Mouse (Mus musculus) right cerebral cortex, adult 2 months (tissue): ENCODE measurements around the gene Avil.

ENCODE experiments used
- DNase-seq, 2 experiments: peaks; one replicate each; pipeline ENCODE4 v3.0.0; 2021 to 2022; ENCODE audit warnings: low spot score in 2 of 2

The Avil gene

DNA sequence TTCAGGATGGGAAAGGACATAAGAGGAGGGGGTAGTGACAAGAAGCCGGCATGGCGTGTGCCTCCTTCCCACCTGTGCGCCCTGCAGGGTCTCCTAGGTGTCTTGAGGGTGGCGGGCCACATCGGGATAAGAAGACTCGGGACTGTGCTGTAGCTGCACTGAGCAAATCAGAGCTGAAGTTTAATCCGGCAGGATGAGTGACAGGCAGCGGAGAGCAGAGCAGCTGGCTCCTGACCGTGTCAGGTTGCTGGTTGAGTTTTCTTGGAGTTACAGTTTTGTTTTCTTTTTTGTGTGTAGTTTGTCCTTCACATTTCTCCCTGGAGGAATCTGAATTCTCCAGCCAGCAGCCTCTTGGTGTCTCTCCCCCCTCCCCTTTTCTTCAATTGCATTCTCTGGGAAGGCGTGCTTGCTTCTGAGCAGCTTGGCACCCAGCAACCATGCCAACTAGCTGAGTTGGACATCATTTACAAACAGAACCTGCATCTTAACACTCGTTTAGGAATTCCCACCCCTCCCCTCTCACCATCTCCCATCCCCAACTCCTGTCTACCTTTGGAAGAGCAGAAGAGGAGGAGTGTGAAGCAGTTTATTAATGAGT lies 19.5 kb upstream of the Avil start:
- no peak for DNase-seq

DNA sequence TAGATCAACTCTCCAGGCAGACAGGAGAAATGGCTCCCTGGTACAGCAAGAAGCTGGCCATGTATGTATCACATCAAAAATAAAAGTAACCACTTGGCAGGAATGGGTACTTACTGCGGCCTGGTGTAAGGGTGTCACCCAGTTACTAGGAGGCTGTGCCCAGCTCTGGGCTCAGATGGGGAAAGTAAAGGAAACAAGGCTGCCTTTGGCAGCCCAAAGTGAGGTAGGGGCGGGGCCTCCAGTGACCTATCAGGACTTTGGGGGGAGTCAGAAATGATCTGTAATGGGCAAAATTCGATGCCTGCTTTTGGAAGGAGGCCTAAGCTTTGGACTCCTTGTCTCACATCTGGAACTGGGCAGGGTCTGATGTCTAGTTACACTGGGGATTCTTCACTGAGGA lies 18.8 kb upstream of the Avil start:
- no peak for DNase-seq

DNA sequence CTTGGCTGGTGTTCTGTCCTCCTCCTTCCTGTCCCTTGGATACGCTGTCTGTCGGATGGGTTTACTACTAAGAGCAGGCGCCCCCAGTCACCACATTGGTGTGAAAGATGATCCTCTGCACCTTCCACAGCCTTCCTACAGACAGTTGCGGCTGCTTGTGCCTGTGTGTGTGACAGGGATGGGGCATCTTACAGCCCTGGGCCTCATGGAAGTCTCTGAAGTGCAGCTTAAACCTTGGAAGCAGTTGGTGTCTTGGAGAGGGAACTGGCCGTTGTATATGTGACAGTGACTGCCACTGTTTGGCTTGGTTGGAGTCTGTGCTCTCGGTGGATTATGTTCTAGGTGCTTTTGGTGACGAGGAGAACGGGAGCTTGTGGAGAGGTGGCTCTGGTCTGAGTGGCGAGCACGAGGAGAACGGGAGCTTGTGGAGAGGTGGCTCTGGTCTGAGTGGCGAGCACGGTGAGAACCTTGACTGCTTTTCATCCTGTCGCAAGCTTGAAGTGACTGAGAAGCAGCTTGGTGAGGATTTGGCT lies 17.2 kb upstream of the Avil start:
- no peak for DNase-seq

DNA sequence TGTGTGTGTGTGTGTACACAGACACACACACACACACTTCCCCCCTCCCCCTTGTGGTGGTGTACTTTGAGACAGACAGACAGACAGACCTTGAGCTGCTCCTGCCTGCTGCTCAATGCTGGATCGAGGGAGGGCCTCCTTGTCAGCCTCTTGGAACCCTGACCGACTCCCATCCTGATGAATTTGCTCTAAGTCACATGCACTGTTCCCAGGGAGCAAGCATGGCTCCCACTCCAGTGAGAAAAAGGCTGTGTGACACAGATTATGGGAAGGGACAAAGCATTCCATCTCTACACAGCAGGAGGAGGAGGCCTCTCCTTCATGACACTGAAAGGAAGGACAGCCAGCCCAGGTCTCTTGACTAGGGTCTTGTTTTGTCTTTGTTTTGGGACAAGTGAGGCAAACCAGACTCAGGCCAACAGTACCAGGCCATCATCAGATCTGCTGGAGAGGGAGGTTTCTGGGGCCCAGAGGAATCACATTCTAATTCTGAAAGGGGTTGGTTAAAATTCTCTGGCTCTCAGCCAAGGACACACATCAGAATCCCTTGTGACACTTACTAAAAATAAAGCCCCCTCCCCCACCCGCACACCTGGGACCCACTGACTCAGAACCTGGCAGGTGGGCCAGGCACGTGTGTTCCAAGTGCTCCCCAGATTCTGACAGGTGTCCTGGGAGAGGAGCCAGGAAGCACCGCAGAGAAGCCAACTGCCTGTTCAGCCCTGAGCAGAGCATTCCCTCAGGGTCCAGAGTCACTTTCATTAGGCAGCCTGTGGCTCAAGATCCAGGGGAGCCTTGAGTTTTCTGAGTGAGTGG lies 16.1 kb upstream of the Avil start:
- DNase-seq: no peak

DNA sequence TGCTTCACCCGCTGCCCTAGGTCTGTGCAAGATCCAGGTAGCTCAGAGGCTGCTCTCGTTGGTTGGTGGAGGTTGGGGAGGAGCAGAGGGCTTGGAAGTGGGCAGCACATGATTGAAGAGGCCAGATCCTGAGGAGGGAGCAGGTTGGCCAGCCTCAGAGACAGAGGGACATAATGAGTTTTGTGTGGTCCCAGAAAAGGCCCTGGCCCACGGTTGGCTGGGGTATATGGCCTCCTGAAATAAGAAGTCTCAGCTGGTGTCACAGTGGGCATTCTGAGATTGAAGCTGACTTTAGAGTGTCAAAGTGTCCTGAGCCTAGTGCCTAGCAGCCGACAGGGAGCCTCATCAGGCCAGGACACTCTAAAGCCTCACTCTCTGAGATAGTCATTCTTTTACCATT lies 15.4 kb upstream of the Avil start:
- DNase-seq: no peak

DNA sequence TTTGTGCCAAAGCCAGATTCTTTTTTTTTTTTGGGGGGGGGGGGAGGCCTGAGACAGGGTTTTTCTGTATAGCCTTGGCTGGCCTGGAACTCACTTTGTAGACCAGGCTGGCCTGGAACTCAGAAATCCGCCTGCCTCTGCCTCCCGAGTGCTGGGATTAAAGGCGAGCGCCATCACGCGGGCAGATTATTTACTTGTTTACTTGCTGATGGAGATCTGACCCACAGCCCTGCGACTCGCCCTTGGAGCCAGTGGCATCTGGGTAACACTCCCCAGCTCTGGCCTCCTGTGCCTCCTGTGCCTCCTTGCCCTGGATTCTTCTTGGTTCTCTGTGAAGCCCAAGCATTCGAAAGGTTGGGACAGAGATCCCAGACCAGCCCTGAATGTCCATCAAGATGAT lies 14.9 kb upstream of the Avil start:
- DNase-seq: no peak

DNA sequence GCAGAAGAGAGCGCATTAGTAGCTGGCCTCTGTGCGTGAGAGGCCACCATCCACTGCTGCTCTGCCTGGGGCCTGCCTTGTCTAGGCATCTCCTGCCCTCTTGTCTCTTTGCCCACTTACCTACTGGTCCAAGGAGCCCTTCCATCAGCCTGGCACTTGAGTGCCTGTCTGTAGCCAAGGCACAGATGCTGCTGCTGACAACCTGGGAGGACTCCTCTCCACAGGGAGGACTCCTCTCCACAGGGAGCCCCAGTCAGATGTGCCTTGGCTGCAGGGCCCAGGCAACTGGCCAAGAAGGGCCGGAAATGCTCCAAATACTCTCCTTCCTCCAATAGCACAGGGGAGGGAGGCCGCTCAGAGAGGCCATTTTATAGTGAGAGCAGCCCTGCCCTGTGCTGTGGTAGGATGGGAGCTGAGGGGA lies 14.0 kb upstream of the Avil start:
- peak; percentile 59 to 69 for DNase-seq

DNA sequence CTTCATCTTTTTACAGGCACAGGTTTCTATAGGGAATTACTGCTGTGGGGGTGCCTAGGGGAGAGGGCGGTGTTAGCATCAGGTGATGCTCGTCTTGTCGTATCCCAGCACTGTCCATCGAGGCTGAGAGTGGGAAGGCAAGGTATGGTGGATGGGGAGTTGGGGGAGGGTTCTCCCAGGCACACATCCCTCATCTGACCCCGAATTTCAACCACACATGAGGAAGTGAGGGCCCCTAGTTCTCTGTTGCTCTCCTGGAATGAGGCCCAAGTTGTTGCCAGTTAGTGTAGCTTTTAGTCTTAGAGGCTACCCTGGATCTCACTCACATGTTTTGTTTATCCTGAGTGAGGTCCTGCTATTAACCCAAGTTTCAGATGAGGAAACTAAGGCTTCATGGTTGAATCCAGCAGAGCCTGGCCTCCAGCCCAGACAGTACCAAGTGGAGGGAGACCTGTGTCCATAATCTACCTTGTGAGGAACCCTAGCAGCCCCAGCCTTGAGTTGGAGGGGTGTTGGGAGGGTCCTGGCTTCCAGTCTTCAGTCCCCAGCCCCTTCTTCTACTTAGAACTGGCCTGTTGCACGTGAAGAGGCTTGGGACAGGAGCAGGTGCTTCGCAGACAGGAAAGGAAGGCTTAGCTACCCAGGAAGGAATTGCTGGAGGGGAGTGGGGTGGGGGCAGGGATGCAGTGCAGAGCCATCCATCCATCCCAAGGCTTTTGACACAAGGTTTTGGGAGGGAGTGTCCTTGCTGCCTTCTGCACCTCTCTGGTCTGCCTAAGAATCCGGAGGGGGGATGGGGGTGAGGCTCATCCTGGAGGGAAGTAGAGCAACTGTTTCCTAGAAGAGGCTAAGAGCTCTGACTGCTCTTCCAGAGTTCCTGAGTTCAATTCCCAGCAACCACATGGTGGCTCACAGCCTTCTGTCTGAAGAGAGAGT lies 13.1 kb upstream of the Avil start:
- no peak for DNase-seq

DNA sequence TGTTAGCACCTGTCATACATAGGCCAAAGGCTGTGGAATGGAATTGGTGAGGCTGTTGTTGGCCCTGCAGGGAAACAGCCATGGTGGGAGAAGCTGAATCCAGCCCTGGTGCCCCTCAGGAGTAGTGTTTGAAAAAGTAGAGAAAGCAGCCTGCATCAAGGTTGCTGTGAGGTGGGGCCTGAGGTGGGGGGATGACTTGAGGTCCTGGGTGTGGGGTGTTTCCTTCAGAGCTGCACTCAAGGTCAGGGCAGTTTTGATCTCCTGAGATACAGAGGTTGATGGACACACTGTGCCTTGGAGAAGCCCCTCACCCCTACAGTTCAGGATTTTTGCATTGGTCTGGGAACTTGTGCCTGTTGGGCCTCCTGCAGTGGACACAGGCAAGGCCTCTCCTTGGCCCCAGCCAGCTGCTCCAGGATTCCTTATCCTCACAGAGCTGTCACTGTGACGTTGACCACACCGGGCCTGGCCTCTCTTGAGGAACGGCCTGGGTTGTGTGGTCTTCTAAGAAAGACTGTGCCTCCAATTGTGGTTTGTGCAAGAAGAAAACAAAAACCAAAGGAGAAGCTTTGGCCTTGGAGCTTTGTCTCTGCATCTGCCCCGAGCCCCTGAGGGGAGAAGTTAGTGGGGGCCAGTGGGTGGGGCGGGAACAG lies 11.9 kb upstream of the Avil start:
- DNase-seq: no peak

DNA sequence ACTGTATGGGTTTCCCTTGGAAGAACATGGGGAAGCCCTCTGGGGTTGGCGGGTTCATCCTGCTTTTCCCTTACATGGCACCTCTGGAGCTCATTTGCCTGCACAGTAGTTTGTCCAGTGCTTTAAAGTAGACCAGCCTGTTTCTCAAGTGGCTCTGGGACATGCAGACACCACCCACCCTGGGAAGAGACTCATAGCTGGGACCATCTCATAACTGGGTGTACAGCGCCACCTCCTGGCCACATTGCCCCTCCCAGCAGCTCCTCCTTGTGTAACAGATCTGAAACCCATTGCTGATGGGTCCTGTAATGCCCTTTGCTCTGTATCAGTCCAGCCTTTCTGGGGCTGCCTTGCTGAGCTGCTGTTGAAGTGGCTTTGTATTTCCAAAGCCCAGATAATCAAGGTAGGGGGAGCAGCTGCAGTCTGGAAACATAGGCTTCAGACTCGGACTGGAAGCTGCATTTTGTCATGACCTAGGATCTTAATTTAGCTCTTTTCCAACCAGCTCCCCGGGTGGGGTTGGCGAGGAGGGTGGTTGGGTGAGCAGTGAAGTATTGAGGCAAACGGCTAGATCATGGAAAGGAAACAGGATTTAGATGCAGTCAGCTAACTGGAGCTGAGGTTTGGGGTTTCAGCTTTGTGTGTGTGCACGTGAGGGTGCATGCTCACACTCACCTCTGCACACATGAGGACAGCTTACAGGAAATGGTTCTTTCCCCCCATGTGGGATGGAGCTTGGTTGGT lies 10.0 kb upstream of the Avil start:
- peak; percentile 80 to 88 for DNase-seq

DNA sequence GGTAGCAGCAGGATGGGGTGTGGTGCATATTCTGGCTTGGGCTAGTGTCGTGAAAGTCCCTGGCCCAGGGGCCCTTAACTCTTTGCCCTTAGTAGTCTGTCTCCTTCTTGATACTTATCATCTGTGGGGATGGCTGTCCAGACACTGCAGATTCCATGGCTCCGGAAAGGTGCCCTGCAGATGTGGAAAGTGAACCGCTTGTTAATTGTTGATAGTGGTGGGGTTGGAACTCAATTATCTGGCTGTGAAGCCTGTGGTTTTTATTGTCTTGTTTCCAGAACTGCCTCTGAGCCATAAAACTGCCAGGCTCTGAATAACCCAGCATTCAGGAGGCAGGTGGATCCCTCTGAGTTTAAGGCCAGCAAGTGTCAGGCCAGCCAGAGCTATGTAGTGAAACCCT lies 8.8 kb upstream of the Avil start:
- DNase-seq: no peak

DNA sequence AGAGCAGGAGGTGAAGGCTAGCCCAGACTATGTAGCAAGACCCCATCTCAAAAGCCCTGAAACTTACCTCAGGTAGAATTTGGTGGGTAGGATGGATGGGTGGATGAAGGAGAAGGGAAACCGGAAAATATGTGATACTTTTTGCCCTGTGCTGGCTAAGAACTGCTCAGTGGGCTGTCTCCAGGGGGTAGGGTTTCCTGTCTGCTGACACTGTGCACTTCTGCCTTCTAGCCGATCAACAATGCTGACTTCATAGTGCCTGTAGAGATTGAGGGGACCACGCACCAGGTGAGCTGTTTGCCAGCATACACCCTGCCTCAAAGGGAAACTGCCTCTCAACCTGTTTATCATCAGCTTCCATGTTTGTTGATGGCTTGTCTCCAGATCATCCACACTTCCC lies 6.9 kb upstream of the Avil start:
- DNase-seq: no peak

DNA sequence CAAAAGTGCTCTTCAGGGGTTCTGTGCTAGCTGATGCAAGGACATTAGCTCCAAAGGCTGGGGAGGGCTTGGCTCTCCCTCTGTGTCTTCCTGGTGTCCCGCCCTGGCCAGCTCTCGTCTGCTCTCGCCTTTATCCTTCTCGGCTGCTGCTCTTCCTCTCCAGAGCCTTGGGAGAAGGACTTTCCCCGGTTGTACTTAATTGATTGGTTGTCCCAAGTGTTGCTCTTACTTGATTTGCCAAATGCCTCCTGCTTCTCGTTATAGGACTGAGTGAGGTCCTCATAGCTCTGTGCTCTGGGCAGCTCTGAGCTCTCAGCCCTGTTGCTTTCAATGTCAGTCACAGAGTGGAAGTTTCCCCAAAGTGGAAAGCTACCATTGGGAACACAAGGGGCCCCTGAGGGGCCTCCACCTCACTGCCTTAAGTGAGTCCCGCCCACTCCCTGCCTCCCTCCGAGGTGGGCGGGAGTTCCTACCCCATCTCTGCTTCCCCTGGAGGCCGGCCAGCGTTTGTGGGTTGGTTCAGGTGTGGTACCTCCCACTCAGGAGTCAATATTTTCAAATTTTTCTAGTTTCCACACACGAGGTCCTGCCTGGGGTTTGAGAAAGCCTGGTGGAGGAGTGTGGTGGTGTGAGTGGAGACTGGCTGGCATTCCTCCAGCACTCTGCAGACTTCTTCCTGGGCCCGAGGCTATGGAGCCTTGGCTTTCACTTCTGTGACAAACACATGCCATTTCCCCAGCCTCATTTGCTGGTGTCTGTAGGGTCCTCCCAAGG lies 3.0 kb upstream of the Avil start:
- no peak for DNase-seq

DNA sequence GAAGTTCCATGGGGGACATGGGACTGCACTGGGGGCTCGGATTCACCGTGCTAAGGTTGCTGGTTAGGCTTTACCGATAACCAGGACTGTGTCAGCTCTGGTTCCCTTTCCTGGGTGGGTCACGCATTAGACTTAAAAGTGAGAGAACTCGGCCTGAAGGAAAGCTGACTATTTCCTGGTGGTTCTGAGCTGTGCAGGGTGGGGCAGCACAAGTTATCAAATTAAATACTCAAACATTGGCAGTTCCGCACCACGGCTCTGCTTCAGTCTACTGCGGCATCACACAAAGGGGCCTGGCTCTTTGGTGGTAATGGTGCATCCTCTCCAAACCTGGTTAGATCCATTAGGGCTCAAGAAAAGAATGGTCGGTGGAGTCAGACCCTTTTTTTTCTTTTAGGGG lies 788 bp downstream of the Avil start:
- DNase-seq: no peak

DNA sequence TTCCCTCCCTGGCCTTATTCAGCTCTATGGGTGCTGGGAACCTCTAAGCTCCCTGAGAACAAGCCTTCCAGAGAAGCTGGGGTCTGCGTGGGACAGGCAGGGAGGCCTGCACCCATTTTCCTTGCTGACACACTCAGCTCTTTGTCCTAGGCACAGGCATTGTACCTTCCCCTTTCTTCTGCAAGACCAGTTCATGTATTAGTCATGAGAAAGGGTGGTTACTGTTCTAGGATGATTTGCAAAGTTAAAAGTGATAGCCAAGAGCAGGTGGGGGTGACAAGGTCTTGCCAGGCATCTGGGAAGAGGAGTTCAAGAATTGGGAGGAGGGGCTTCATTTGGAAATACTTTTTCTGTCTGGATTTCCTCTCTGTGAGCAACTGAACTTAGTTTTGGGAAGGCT lies 1.5 kb downstream of the Avil start:
- DNase-seq: no peak

DNA sequence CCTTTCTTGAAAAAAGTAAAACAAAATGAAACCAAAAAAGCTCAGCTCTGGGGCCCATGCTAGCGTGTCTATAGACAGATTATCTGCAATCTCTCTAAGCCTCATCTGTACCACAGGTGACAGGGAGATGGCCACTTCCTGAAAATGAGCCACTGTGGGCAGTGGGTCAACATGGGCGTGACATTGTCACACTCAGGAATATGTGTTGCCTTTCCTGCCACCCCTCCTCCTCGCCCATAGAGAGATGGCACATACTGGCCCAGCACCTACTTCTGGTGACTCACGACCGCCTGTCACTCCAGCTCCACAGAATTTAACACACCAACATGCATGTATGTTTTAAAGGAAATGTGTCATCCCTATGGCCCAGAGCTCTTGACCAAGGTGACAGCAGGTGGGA lies 2.3 kb downstream of the Avil start:
- no peak for DNase-seq

DNA sequence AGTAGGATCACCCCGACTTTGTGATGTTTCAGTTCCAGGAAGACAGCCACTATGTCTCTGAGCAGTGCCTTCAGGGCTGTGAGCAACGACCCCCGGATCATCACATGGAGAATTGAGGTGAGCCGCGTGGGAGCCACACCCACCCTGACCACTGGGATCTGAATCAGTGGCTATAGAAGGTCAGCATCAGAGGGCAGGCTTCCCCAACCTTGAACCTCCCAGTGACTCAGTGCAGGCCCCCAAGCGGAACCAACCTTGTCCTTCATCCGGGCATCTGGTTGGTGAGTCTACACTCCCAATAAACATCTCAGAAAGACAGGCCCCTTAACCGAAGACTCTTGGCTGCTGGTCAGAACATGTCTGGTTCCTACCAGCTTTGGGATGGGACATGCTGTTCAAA lies 2.8 kb downstream of the Avil start:
- DNase-seq: no peak

DNA sequence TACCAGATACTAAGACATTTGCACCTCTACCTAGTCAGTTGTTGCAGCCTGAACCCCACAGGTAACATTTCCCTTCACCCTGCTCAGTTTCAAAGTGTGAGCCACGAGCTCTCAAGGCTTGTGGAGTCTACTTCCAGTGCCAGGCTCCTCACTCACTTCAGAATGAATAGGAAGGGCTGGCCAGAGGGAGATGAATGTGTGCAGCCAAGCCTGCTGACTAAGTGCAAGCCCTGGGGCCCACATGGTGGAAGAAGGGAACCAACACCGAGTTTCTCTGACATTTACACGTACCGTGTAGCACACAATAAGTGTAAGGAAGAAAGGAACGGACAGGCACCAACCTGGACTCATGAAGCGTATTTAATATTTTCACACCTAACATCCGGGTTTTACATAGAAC lies 3.3 kb downstream of the Avil start:
- no peak for DNase-seq

DNA sequence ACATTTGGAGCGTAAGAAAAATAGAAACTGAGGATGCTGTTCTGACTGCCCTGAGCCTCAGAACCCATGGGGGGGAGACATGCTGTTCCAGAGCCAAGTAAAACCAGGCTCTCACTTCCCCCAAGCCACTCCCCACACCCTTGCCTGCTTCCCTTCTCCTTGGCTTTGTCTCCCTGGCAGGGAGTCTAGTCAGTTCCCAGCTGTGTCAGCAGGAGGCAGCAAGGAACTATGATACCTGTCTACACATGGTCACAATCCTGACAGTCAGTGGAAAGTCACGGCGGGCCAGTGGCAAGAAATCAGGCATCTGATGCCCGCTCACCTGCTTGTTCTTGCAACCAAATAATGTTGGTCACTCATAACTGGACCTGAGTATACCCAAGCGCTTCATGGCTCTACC lies 16.0 kb downstream of the Avil start:
- no peak for DNase-seq

DNA sequence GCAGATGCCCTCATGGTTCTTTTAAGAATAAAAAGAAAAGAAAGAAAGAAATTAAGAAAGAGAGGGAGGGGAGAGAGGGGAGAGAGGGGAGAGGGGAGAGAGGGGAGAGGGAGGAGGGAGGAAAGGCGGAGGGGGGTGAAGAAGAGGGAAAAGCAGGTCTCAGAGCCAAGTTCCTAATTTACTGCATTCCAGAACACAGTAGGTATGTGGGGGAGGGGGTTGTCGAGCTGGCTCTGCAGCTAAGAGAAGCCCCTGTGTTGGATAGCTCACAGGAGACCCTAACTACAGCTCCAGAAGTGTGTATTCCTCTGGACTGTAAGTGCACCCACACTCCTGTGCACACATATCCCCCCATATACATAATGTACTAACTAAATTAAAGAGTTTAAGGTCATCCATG lies 16.6 kb downstream of the Avil start:
- DNase-seq: no peak
